ENCODE assay signal across 8 mouse cellular contexts in the genomic region with DNA sequence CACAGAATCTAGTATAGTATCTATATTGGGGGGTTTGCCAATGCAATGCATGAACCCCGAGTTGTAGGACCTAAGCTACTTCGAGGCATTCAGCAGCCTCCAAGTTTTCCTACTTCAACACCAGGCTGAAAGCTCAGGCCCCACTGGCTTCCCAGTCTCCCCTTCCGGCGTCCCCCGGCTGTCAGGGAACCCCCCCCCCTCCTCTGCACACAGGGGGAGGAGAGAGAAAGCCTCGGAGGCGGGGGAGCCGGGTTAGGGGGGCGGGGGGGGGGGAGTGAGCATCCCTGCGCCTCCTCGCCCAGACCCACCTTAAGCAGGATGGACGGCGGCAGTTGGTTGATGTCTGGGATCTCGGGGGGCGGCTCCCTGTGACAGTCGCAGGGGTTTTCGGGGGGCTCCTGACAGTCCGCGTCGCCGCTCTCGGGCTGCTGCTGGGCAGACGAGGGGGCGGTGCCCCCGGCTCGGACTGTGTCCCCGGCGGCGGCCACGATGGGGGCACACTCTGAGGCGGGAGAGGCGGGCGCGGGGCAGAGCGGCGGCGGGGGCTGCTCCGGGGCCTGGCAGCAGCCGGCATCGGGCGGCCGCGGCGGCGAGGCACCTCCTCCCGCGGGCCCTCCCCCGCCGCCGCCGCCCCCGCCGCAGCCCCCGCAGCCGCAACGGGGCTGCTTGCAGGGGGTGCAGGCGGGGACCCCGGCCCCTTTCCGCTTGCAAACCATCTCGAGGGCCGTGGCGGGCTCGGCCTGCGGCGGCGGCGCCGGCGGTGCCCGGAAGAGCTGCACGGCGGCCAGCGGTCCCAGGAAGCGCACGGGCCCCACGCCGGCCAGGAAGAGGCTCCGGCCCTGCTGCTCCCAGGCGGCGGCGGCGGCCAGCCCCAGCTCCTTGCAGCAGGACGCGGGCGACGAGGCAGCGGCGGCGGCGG. TPM values are rescaled to one million over a fixed set of nuclear protein-coding genes. Genes with fewer than 3 reads are reported as not detected.
DNase-seq lines count a peak whose midpoint lies in the region; ATAC-seq and TF ChIP-seq lines count a peak whose summit lies in the region.

No protein-coding gene starts in this region.

- peaks cover 25% of the 10 kb centered on the region for H3K4me1 ChIP-seq in kidney, embryonic 14.5 days (ENCODE audit: control insufficient read depth, insufficient read depth, low read length)
- H3K4me1 ChIP-seq in lung, adult 2 months (ENCODE audit: control insufficient read depth, insufficient read depth, low read length), result peaks cover 5% of the 10 kb centered on the region

- H3K9ac ChIP-seq in kidney, embryonic 14.5 days (ENCODE audit: low read depth, low read length), result peak overlapping the region; percentile 99

- TF ChIP-seq POLR2A in lung, adult 2 months (IDR thresholded peaks at IDR 0.05; ENCODE audit: borderline replicate concordance, extremely low read depth, low read depth, low read length), result no peak

- no peaks in the 10 kb centered on the region for H3K36me3 ChIP-seq in kidney, embryonic 14.5 days (ENCODE audit: control insufficient read depth, insufficient read depth, low read length)

- peak overlapping the region; percentile 90 for H3K4me3 ChIP-seq in kidney, embryonic 14.5 days (ENCODE audit: low read length)
- peak overlapping the region; percentile 89 for H3K4me3 ChIP-seq in lung, adult 2 months (replicated peaks; ENCODE audit: extremely low read depth, low read depth, low read length)

- H3K27ac ChIP-seq in kidney, embryonic 14.5 days (ENCODE audit: low read depth, low read length), result peak overlapping the region; percentile 99

- H3K9me3 ChIP-seq in kidney, embryonic 14.5 days (ENCODE audit: control insufficient read depth, low read length), result no peaks in the 10 kb centered on the region

- peak; percentile 53 for DNase-seq in urinary bladder, adult 2 months (ENCODE audit: low spot score)
- no peak for DNase-seq in urinary bladder, postnatal 10 days (ENCODE audit: low spot score)
- peak; percentile 71 for DNase-seq in embryo, embryonic 10.5 days (ENCODE audit: low spot score)
- DNase-seq in heart, adult 8-10 months (ENCODE audit: low spot score), result peak; percentile 35
- peak; percentile 60 for DNase-seq in lung, adult 2 months
- DNase-seq in thymus, postnatal 0 days (ENCODE audit: low spot score), result peak; percentile 51

- H3K4me2 ChIP-seq in kidney, embryonic 14.5 days (replicated peaks; ENCODE audit: low read depth, low read length), result peak overlapping the region; percentile 72

- no peaks in the 10 kb centered on the region for H3K27me3 ChIP-seq in kidney, embryonic 14.5 days (ENCODE audit: control insufficient read depth, insufficient read depth, low read length)

- WGBS in kidney, embryonic 14.5 days, result under 1% methylated on average over 29 of the region's 90 CpGs
- 2% methylated on average over 87 of the region's 90 CpGs for WGBS in lung, adult 2 months

- peak; percentile 56 for ATAC-seq in kidney, embryonic 14.5 days (ENCODE audit: low FRiP score, low TSS enrichment)
- ATAC-seq in neutrophil, adult 5-6 weeks (ENCODE audit: extremely low read depth, insufficient number of reproducible peaks, low FRiP score, poor library complexity, severe bottlenecking), result 0 out of 2 replicates have a peak, but pooled peaks have one; percentile 1

- no peak for TF ChIP-seq CTCF in lung, adult 2 months (IDR thresholded peaks at IDR 0.05; ENCODE audit: insufficient read depth, low read length)

RNA-seq across cellular contexts. Expression of a gene that starts 0.8 kb away (rescaled TPM):
- 11.8 and 14.0 TPM in 2 replicates for polyA plus RNA-seq in urinary bladder, adult 2 months (2012; rRNA removed)
- total RNA-seq in heart, adult 8-10 months (2022), result 10 to 100 TPM; 25.4 to 29.0 (median 28.2) TPM
- polyA plus RNA-seq in kidney, embryonic 14.5 days (2014; fragmentation: Nextera tagmentation; extraction: Ambion mirVana), result 8.8 and 11.1 TPM in 2 replicates
- polyA plus RNA-seq in lung, adult 2 months (2012; rRNA removed), result 7.5 and 7.9 TPM in 2 replicates
- 10.3 and 17.1 TPM in 2 replicates for total RNA-seq in neutrophil, adult 5-6 weeks (2017)
- 5.7 and 5.8 TPM in 2 replicates for polyA plus RNA-seq in thymus, postnatal 0 days (2015; fragmentation: Nextera tagmentation; extraction: Ambion mirVana)
